Mouse (Mus musculus) liver, embryonic 14.5 days (tissue): Measurements from ENCODE around the gene Smpdl3b. TPM values are rescaled to one million over a fixed set of nuclear protein-coding genes. Genes with fewer than 3 reads are reported as not detected.
"Not testable (repeated sequence)": the region's sequence is repeated elsewhere in the genome, so short reads cannot be mapped to it uniquely, and the experiment has no call there.

ENCODE experiments used
- ATAC-seq: fragments of 200-750 bp; cut with Nextera tagmentation; 2 replicates; pipeline ENCODE4 v1.8.0; 2017; ENCODE audit warnings: moderate number of reproducible peaks, mild to moderate bottlenecking, moderate library complexity; ENCODE audit not compliant: insufficient read depth
- DNase-seq, 3 experiments: peaks; one replicate each; pipeline ENCODE4 v3.0.0-alpha.2; 2012 to 2013; ENCODE audit warnings: low read depth in 3 of 3, low spot score in 3 of 3
- H3K27ac ChIP-seq: fragments of 300-500 bp; sonication (generic); 2 replicates; pipeline ENCODE4 v1.5.1; 2014; ENCODE audit warnings: moderate library complexity, mild to moderate bottlenecking, control low read depth, inconsistent platforms
- H3K27me3 ChIP-seq: fragments of 300-500 bp; sonication (generic); 2 replicates; pipeline ENCODE4 v1.6.1; 2014; ENCODE audit warnings: mild to moderate bottlenecking, low read length, moderate library complexity; ENCODE audit not compliant: control insufficient read depth, insufficient read depth
- H3K36me3 ChIP-seq: fragments of 300-500 bp; sonication (generic); replicated peaks from 2 replicates; pipeline ENCODE4 v1.6.1; 2014; ENCODE audit warnings: low read depth; ENCODE audit not compliant: control insufficient read depth, insufficient read depth
- H3K4me1 ChIP-seq, 2 experiments: fragments of 200-500 bp in 1 of 2; fragments of 300-500 bp in 1 of 2; sonication (generic) in 1 of 2; replicated peaks; 2 replicates each; pipeline ENCODE4 v1.6.1; 2012 to 2014; ENCODE audit warnings: antibody characterized with exemption in 1 of 2, inconsistent platforms in 1 of 2, low read length in 1 of 2; ENCODE audit not compliant: control insufficient read depth in 2 of 2, insufficient read depth in 2 of 2
- H3K4me2 ChIP-seq: fragments of 300-500 bp; sonication (generic); 2 replicates; pipeline ENCODE4 v1.6.1; 2014; ENCODE audit warnings: low read depth, mild to moderate bottlenecking, control low read depth, moderate library complexity
- H3K4me3 ChIP-seq, 2 experiments: fragments of 200-500 bp in 1 of 2; fragments of 300-500 bp in 1 of 2; sonication (generic) in 1 of 2; 2 replicates each; pipeline ENCODE4 v1.5.1; 2012 to 2014; ENCODE audit warnings: low read depth in 2 of 2, low read length in 2 of 2, mild to moderate bottlenecking in 2 of 2, control low read depth in 1 of 2, inconsistent platforms in 1 of 2, moderate library complexity in 1 of 2; ENCODE audit not compliant: insufficient read depth in 1 of 2
- H3K9ac ChIP-seq: fragments of 300-500 bp; sonication (generic); replicated peaks from 2 replicates; pipeline ENCODE4 v1.6.1; 2014; ENCODE audit warnings: mild to moderate bottlenecking, control low read depth, moderate library complexity
- H3K9me3 ChIP-seq: fragments of 300-500 bp; sonication (generic); 2 replicates; pipeline ENCODE4 v1.6.1; 2016; ENCODE audit warnings: low read length, mixed read lengths; ENCODE audit not compliant: control insufficient read depth
- CTCF ChIP-seq: IDR thresholded peaks from 2 replicates; pipeline ENCODE4 v1.5.1; 2016; ENCODE audit warnings: antibody characterized with exemption, low read depth, control low read depth
- EP300 ChIP-seq: IDR thresholded peaks from 2 replicates; pipeline ENCODE4 v1.6.1; 2016; ENCODE audit warnings: antibody characterized with exemption, low read depth
- WGBS: fragments of 180-500 bp; shearing (Covaris S2); extraction: QIAGEN DNeasy Blood & Tissue Kit; methylation state at CpG from one replicate; pipeline ENCODE4 v1.1.7; 2014; ENCODE audit not compliant: insufficient replicate concordance; 5-methylcytosine and 5-hydroxymethylcytosine counted together
- polyA plus RNA-seq, 2 experiments: library from polyadenylated mRNA; depleted of rRNA in 1 of 2; stranded (reverse) in 1 of 2; unstranded in 1 of 2; fragments of >200 nt; fragmentation: Nextera tagmentation in 1 of 2; extraction: Ambion mirVana in 1 of 2; gene quantifications; 2 replicates each; pipeline versions ENCODE4 v1.2.1 to v1.2.3; 2012 to 2014

The Smpdl3b gene
- polyA plus RNA-seq, 2 experiments: 0.92 to 1.2 TPM

DNA sequence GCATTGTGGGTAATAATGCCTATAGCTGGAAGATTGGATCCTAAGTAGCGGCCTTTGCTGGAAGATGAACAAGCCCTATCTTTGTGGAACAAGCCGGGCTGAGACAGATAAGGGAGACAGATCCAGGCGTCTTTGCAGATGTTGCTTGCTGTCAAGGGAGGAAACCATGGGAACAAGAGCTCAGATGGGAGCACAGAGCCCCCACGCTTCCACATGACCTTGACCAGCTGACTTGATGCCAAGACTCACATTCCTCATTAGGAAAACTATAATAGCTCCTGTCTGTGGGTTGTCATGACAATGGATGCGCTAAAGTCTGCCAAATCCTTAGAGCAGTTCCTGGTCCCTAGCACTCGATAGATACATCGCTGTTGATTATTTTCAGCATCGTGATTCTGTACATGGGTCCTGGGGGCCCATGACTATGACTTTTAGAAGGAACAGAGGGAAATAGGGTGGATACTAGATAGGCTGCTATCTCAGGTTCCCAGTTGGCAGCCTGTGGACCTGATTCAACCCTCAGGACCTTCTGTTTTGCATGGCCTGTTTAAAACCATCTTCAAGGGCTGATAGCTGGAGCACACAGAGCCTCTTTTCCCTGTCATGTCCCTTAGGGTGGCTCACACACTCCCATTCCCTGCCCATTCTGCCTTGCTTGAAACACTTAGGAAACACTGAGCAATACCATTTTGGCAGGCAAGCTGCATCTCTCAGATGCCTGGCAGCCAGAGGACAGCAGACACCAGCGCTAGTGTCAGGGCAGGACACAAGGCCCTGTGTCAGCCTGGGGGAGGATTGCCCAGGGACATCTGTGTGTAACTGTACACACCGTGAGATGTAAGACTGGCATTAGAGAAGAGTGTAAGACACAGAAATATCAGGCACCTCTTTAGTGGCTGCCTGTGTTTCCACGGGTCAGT is 12.8 kb downstream of the Smpdl3b start:
- Histone ChIP-seq H3K9me3 (no peaks in the 10 kb centered on the region), H3K27me3 (no peaks in the 10 kb centered on the region), H3K36me3 (no peaks in the 10 kb centered on the region), H3K27ac (no peak overlapping the region), H3K4me3 (no peak overlapping the region), H3K4me1 (peaks cover 3 to 27% of the 10 kb centered on the region in 2 experiments; a peak in 3 of 4 replicates), H3K9ac (no peak overlapping the region), H3K4me2 (no peak overlapping the region)
- ATAC-seq: peak; percentile 34; the same call in 1 of the 2 replicates
- DNase-seq: no peak
- TF ChIP-seq EP300 (no peak; the same call in 1 of the 2 replicates), CTCF (no peak)
- WGBS: 43% methylated on average over 11 of the region's 11 CpGs

DNA sequence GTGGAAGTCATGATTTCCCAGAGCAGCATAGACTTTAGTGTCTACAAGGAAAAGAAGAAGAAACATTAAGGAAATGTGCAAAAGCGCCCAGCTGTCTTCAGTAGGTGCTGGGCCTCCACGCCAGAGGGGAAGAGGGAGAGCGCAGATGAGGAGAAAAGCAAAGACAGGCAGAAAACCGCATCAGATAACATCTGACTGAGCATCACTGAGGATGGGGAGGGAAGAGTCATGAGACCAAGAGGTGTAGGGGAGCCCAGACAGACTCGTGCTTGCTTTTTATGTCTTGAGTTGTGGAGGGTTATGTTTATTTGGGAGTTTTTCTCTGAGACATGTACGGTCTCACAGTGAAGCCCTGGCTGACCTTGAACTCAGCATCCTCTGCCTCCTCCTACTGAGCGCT is 15.6 kb downstream of the Smpdl3b start:
- WGBS: 62% methylated on average over 7 of the region's 7 CpGs
- H3K4me2 ChIP-seq: no peak overlapping the region

DNA sequence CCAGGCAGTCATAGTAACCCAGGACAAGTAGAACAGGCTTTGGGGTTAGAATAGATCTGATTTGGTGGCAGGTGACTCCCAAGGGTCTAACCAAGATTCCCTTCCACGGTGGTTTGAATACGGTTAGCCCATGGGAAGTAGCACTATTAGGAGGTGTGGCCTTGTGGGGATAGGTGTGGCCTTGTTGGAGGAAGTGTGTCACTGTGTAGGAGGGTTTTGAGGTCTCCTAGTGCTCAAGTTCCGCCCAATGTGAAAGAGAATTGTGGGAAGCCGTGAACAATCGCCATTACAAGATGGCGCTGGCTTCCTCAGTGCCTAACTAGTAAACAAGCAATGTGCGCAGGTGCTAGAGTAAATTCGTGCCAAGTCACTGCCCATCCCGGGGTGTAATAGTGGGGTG is 19.9 kb downstream of the Smpdl3b start:
- ATAC-seq, H3K9me3 ChIP-seq, H3K27ac ChIP-seq, H3K4me3 ChIP-seq, H3K4me2 ChIP-seq, H3K4me1 ChIP-seq, H3K9ac ChIP-seq, H3K36me3 ChIP-seq, DNase-seq, H3K27me3 ChIP-seq: not testable (repeated sequence)
- 73% methylated on average over 9 of the region's 9 CpGs for WGBS

More for the DNA sequence above, 15.6 kb downstream of the Smpdl3b start:
- Histone ChIP-seq H3K27ac (no peak overlapping the region), H3K4me3 (no peak overlapping the region), H3K9ac (no peak overlapping the region), H3K4me1 (peaks cover 3 to 10% of the 10 kb centered on the region in 2 experiments; a peak in 3 of 4 replicates), H3K36me3 (no peaks in the 10 kb centered on the region), H3K27me3 (no peaks in the 10 kb centered on the region), H3K9me3 (no peaks in the 10 kb centered on the region)
- ATAC-seq (no peak), DNase-seq (no peak)
- TF ChIP-seq EP300: no peak
- TF ChIP-seq CTCF: no peak

GRCm38 (mm10) chr4:132735894-132736293 is 21.2 kb downstream of the Smpdl3b start:
- no peak overlapping the region for H3K4me3 ChIP-seq
- peak; percentile 14; the same call in 1 of the 2 replicates for ATAC-seq
- H3K4me1 ChIP-seq: peaks cover 5 to 8% of the 10 kb centered on the region in 2 experiments; a peak in 3 of 4 replicates
- H3K27ac ChIP-seq: no peak overlapping the region
- no peak overlapping the region for H3K9ac ChIP-seq
- H3K4me2 ChIP-seq: no peak overlapping the region
- H3K27me3 ChIP-seq: no peaks in the 10 kb centered on the region
- no peaks in the 10 kb centered on the region for H3K9me3 ChIP-seq
- TF ChIP-seq CTCF (peak; percentile 46), EP300 (no peak)
- no peaks in the 10 kb centered on the region for H3K36me3 ChIP-seq
- no peak for DNase-seq
- WGBS: 52% methylated on average over 3 of the region's 3 CpGs

DNA sequence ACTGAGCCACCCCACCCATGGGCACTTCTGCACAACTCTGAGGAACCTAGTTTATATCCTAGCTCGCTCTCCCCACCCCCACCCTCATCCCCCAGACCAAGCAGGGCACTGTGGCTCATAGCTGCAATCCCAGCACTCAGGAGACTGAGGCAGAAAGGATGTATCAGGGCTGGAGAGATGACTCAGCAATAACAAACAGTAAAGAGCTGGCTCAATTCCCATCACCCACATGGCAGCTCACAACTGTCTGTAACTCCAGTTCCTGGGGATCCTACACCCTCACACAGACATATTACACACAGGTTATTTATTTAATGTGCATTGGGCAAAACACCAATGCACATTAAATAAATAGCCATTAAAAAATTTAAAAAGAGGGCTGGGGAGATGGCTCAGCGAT is 21.7 kb downstream of the Smpdl3b start:
- ATAC-seq (no peak), DNase-seq (no peak)
- H3K9me3 ChIP-seq: no peaks in the 10 kb centered on the region
- peaks cover 5 to 8% of the 10 kb centered on the region in 2 experiments; a peak in 3 of 4 replicates for H3K4me1 ChIP-seq
- TF ChIP-seq EP300 (no peak), CTCF (no peak)
- H3K36me3 ChIP-seq: no peaks in the 10 kb centered on the region
- 70% methylated on average over 2 of the region's 2 CpGs for WGBS
- no peak overlapping the region for H3K9ac ChIP-seq
- H3K4me3 ChIP-seq: no peak overlapping the region
- H3K27me3 ChIP-seq: no peaks in the 10 kb centered on the region
- H3K4me2 ChIP-seq: no peak overlapping the region
- H3K27ac ChIP-seq: no peak overlapping the region
